Mouse (Mus musculus) frontal cortex, adult 2 months (tissue): ENCODE results near the gene Brms1l. TPM values are rescaled to one million over a fixed set of nuclear protein-coding genes. Genes with fewer than 3 reads are reported as not detected.
A peak's percentile ranks its signal among the peaks of the same experiment; 100 is the strongest.
"Not testable (repeated sequence)": the region's sequence is repeated elsewhere in the genome, so short reads cannot be mapped to it uniquely, and the experiment has no call there.

ENCODE experiments used
- DNase-seq, 2 experiments: peaks; one replicate each; pipeline ENCODE4 v3.0.0; 2022; ENCODE audit warnings: low spot score in 1 of 2; ENCODE audit errors: extremely low spot score in 1 of 2
- polyA plus RNA-seq: library from polyadenylated mRNA; depleted of rRNA; stranded (reverse); fragments of >200 nt; gene quantifications from 2 replicates; pipeline ENCODE4 v1.2.3, GENCODE M21; 2012; rRNA removed

The Brms1l gene
- polyA plus RNA-seq = 173 and 191 TPM in 2 replicates

DNA sequence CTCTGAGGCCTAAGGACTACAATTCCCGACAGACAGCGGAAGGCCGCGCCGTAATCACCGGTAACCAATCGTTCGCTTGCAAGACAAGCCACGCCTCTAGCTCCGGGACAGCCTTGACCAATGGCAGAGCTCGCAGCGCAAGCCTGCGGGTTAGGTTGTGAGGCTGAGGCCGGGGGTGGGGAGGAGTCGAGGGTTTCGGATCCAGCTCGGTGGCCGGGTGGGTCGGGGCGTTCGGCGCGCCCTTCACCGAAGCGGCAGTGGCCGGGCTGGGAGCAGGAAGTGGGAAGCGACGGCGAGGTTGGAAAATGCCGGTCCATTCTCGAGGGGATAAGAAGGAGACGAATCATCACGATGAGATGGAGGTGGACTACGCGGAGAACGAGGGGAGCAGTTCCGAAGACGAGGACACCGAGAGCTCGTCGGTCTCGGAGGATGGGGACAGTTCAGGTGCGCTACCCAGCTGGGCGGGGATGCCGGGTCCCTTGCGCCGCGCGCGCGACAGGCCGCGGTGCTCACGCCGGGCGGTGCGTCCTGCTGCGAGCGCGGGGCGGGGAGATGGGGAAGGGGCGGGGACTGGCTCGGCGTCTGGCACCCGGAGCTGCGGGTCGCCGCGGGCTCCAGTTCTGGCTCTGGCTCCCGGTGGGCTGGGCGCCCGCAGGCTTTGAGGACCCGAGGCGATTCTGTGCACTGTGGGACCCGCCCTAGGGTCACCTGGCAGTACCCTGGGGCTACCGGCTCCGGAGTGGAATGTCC, at the start of gene Brms1l:
Gene Brms1l (plus strand): TSS at position 126 of the 753 bp plus-strand sequence.
- peak; percentile 96 for DNase-seq

DNA sequence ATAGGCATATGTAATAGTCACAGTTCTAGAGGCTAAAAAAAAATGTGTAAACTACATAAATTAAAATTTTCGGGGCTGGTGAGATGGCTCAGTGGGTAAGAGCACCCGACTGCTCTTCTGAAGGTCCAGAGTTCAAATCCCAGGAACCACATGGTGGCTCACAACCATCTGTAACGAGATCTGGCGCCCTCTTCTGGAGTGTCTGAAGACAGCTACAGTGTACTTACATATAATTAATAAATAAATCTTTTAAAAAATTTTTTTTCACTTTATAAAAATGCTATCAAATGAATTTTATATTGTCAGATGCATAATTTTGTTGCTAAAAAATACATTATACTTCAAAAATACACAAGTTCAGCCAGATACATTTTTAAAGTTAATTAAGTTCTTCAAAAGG, 41.6 kb upstream of the Brms1l start:
- not testable (repeated sequence) for DNase-seq

GRCm38 (mm10) chr12:55797103-55797502, 39.0 kb upstream of the Brms1l start:
- no peak for DNase-seq

GRCm38 (mm10) chr12:55798745-55799144, 37.4 kb upstream of the Brms1l start:
- DNase-seq = no peak

GRCm38 (mm10) chr12:55800144-55800543, 36.0 kb upstream of the Brms1l start:
- DNase-seq = no peak

GRCm38 (mm10) chr12:55801131-55801530, 35.0 kb upstream of the Brms1l start:
- no peak for DNase-seq

- peak in 1 of 2 experiments; percentile 38 for DNase-seq
Observed at GRCm38 (mm10) chr12:55805035-55805434, 31.1 kb upstream of the Brms1l start.

- DNase-seq = no peak
Observed at GRCm38 (mm10) chr12:55816488-55816887, 19.6 kb upstream of the Brms1l start.

DNA sequence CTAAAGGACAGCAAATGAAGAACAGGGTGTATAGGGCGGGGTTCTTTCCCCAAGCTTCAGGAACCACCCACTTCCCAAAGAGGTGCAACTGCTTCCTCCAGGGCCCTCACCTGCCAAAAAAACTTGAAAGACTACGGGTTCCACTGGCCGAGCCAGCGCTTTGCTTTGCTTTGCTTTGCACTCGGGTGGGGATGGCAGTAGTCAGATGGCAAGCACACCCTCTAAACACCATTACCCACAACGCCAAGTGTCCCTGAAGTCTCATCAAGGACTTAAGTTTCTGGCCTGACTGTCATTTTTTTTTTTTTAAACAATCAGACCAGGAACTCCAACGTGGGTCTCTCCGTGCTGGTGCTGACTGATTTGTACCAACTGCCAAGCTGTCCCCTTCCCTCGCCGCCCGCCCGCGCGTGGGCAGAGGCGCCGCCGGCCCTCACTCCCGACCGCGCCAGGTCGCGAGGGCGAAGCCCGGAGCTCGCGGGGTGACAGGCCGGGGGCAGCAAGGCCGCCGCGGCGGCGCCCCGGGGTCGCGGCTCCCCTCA, 15.9 kb upstream of the Brms1l start:
- DNase-seq = peak in 1 of 2 experiments; percentile 51

GRCm38 (mm10) chr12:55820661-55821314, 15.3 kb upstream of the Brms1l start, which contains the start of gene Ralgapa1:
TSS of gene Ralgapa1 (minus strand) at chr12:55821167.
- peak; percentile 82 to 88 for DNase-seq

GRCm38 (mm10) chr12:55824027-55824426, 12.1 kb upstream of the Brms1l start:
- DNase-seq = no peak

- no peak for DNase-seq
Observed at GRCm38 (mm10) chr12:55825537-55825936, 10.6 kb upstream of the Brms1l start.

DNA sequence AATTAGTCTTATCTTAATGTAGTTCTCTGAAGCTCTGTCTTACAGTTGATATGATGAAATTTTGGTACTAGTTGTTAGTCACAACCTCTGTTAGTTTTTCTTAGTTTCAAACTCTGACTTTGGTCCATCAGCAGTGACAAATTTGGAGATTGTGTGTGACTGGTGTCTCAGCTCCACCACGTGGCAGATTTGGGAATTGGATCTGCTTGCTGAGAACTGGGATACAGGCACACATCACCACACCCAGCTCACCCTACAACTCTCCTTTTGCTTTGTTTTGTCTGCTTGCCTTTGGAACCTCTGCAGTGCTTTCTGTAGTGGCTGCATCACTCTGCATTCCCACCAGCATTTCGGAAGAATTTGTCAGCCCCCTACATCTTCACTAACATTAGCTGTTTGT, 5.0 kb upstream of the Brms1l start:
- DNase-seq = peak; percentile 41 to 87

DNA sequence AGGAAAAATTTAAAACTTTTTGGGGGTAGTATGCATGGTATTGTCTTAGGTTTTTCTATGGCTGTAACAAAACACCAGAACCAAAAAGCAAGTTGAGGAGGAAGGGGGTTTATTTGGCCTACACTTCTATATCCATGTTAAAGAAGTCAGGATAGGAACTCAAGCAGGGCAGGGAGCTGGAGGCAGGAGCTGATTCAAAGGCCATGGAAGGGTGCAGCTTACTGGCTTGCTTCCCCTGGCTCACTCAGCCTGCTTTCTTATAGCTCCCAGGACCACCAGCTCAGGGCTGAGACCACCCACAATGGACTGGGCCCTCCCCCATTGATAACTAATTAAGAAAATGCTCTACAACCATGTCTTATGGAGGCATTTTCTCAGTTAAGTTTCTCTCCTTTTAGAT, 3.2 kb upstream of the Brms1l start:
- DNase-seq = no peak

DNA sequence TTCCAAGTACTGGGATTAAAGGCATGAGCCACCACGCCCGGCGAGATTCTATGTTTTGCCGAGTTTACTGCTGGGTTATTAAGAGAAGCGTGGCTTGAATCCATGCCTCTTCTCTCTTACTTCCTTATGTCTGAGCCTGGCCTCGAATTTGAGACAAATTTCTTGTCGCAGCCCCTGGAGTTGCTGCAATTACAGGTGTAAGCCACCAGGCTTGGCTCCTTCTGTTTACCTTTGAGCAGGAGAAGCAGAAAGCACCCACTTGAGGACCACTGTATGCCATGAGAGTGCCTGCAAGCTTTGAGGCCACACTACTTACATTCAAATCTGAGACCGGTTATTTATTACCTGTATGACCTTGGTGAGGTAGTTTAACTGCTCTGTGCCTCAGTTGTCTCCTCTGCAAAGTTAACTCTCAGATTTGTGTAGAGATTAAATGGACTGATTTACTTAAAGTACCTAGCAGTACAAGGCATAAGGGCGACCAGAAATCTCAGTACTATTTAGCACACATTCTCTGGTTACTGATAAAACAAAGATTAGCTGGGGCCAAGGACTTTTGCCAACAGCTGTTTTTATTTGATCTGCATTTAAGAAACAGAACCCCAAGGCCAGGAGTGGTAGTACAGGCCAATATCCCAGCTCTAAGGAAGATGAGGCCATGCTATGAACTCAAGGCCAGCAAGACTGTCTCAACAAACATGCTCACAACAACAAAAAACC, 2.1 kb upstream of the Brms1l start:
- no peak for DNase-seq

GRCm38 (mm10) chr12:55834891-55835290, 1.2 kb upstream of the Brms1l start:
- no peak for DNase-seq

- no peak for DNase-seq
Observed at GRCm38 (mm10) chr12:55835857-55836198, 296 bp upstream of the Brms1l start.

GRCm38 (mm10) chr12:55837495-55837894, 1.4 kb downstream of the Brms1l start:
- no peak for DNase-seq

GRCm38 (mm10) chr12:55846741-55847140, 10.6 kb downstream of the Brms1l start:
- peak in 1 of 2 experiments; percentile 48 for DNase-seq

DNA sequence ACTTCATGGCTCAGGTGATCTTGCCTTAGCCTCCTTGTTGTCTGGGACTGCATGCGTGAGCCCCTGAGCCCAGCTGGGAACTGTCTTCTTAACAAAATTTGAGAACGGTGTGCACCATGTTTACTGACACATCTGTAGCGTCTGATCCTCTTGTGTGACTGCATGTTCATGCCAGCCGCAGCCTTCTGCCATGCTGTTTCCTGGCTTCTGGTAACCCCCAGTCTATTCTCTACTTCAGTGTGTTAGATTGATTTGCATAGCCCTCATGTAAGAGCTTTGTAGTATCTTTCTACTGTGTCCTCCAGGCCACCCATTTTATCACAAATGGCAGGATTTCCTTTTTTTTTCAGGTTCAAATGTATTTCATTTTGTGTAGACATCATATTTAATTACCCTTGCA, 11.7 kb downstream of the Brms1l start:
- no peak for DNase-seq

- no peak for DNase-seq
Observed at GRCm38 (mm10) chr12:55850650-55851049, 14.5 kb downstream of the Brms1l start.
